Mouse (Mus musculus) left cerebral cortex, adult 2 months (tissue): ENCODE data around the gene Gm10964. TPM values are rescaled to one million over a fixed set of nuclear protein-coding genes. Genes with fewer than 3 reads are reported as not detected.

Experiments used
- DNase-seq, 2 experiments: peaks; one replicate each; pipeline ENCODE4 v3.0.0; 2021 to 2022; ENCODE audit warnings: low spot score in 2 of 2, mixed read lengths in 1 of 2; ENCODE audit errors: extremely low spot score in 1 of 2
- H3K27ac ChIP-seq: fragments of 200-600 bp; 2 replicates; pipeline ENCODE4 v1.8.1; 2022
- H3K4me3 ChIP-seq: fragments of 200-600 bp; 2 replicates; pipeline ENCODE4 v1.8.1; 2022
- CTCF ChIP-seq: fragments of 200-600 bp; IDR thresholded peaks from 2 replicates; pipeline ENCODE4 v1.8.1; 2022; ENCODE audit warnings: antibody characterized with exemption, mild to moderate bottlenecking, moderate library complexity
- intact Hi-C: fragments of 180-260 bp; cut with DNase I; formaldehyde crosslinking; loops from one replicate; pipeline ENCODE4 v1.15.1; 2025
- total RNA-seq, 2 experiments: library from RNA; stranded (reverse); gene quantifications; 2 replicates each; pipeline ENCODE4 v1.2.3; 2021

Gm10964 gene
- total RNA-seq, 2 experiments from 2014 or later, result not detected

- H3K27ac ChIP-seq, result no peak overlapping the region
- TF ChIP-seq CTCF, result no peak; the same call in 1 of the 2 replicates
- intact Hi-C loops, result loop anchor here (10.0 kb wide), 1 partner anchor 704 kb away; the partner anchor contains the start of gene Nras
- no peak for DNase-seq
- H3K4me3 ChIP-seq, result no peak overlapping the region
Measured at GRCm38 (mm10) chr3:103758456-103758855, 19.3 kb downstream of the Gm10964 start.

GRCm38 (mm10) chr3:103759261-103759970, 20.2 kb downstream of the Gm10964 start:
- no peak for TF ChIP-seq CTCF
- DNase-seq, result no peak
- Histone ChIP-seq H3K4me3 (no peak overlapping the region), H3K27ac (no peak overlapping the region)
- intact Hi-C loops, result loop anchor here (10.0 kb wide), 1 partner anchor 705 kb away; the partner anchor contains the start of gene Nras

GRCm38 (mm10) chr3:103766789-103767188, 27.6 kb downstream of the Gm10964 start:
- DNase-seq, result no peak
- intact Hi-C loops, result no loop called here
- no peak overlapping the region for H3K4me3 ChIP-seq
- no peak for TF ChIP-seq CTCF
- H3K27ac ChIP-seq, result no peak overlapping the region

- TF ChIP-seq CTCF, result no peak
- no peak for DNase-seq
- intact Hi-C loops, result no loop called here
- Histone ChIP-seq H3K27ac (peak overlapping the region; percentile 2; the same call in 1 of the 2 replicates), H3K4me3 (no peak overlapping the region)
Measured at GRCm38 (mm10) chr3:103771531-103772130, 32.5 kb downstream of the Gm10964 start.

- DNase-seq, result no peak
- Histone ChIP-seq H3K27ac (peak overlapping the region; percentile 20; the same call in 1 of the 2 replicates), H3K4me3 (no peak overlapping the region)
- intact Hi-C loops, result no loop called here
- no peak for TF ChIP-seq CTCF
Measured at GRCm38 (mm10) chr3:103772846-103773245, 33.7 kb downstream of the Gm10964 start.

GRCm38 (mm10) chr3:103773508-103773907, 34.3 kb downstream of the Gm10964 start:
- no peak for DNase-seq
- intact Hi-C loops, result no loop called here
- Histone ChIP-seq H3K27ac (peak overlapping the region; percentile 20; the same call in 1 of the 2 replicates), H3K4me3 (no peak overlapping the region)
- no peak for TF ChIP-seq CTCF

- TF ChIP-seq CTCF, result no peak
- intact Hi-C loops, result no loop called here
- no peak for DNase-seq
- Histone ChIP-seq H3K4me3 (no peak overlapping the region), H3K27ac (no peak overlapping the region)
Measured at GRCm38 (mm10) chr3:103774009-103774408, 34.8 kb downstream of the Gm10964 start.

- DNase-seq, result no peak
- intact Hi-C loops, result no loop called here
- no peak overlapping the region for H3K27ac ChIP-seq
- TF ChIP-seq CTCF, result no peak
- no peak overlapping the region for H3K4me3 ChIP-seq
Measured at GRCm38 (mm10) chr3:103777940-103778339, 38.8 kb downstream of the Gm10964 start.

- no peak for TF ChIP-seq CTCF
- H3K4me3 ChIP-seq, result no peak overlapping the region
- DNase-seq, result no peak
- no peak overlapping the region for H3K27ac ChIP-seq
- intact Hi-C loops, result no loop called here
Measured at GRCm38 (mm10) chr3:103778660-103779059, 39.5 kb downstream of the Gm10964 start.

- no peak overlapping the region for H3K27ac ChIP-seq
- H3K4me3 ChIP-seq, result no peak overlapping the region
- no peak for TF ChIP-seq CTCF
- intact Hi-C loops, result no loop called here
- DNase-seq, result no peak
Measured at GRCm38 (mm10) chr3:103779183-103779582, 40.0 kb downstream of the Gm10964 start.

GRCm38 (mm10) chr3:103780271-103780670, 41.1 kb downstream of the Gm10964 start:
- Histone ChIP-seq H3K4me3 (no peak overlapping the region), H3K27ac (peak overlapping the region; percentile 10; the same call in 1 of the 2 replicates)
- intact Hi-C loops, result no loop called here
- no peak for TF ChIP-seq CTCF
- no peak for DNase-seq

- intact Hi-C loops, result no loop called here
- TF ChIP-seq CTCF, result no peak
- Histone ChIP-seq H3K27ac (peak overlapping the region; percentile 20; the same call in 1 of the 2 replicates), H3K4me3 (no peak overlapping the region)
- no peak for DNase-seq
Measured at GRCm38 (mm10) chr3:103780777-103781176, 41.6 kb downstream of the Gm10964 start.
